Mouse (Mus musculus) liver, embryonic 11.5 days (tissue): ENCODE results near the gene Gabrr3. TPM values are rescaled to one million over a fixed set of nuclear protein-coding genes. Genes with fewer than 3 reads are reported as not detected.
"Not testable (repeated sequence)": the region's sequence is repeated elsewhere in the genome, so short reads cannot be mapped to it uniquely, and the experiment has no call there.

Experiments used
- ATAC-seq: fragments of 200-750 bp; cut with Nextera tagmentation; replicated peaks from 2 replicates; pipeline ENCODE4 v1.8.0; 2017; ENCODE audit warnings: moderate number of reproducible peaks, mild to moderate bottlenecking, moderate TSS enrichment, moderate library complexity; ENCODE audit not compliant: low FRiP score
- DNase-seq: peaks from one replicate; pipeline ENCODE4 v3.0.0-alpha.2; 2017; ENCODE audit warnings: low spot score
- H3K27ac ChIP-seq: fragments of 300-500 bp; sonication (generic); 2 replicates; pipeline ENCODE4 v1.5.1; 2014; ENCODE audit warnings: mild to moderate bottlenecking, low read depth, low read length, control low read depth
- H3K27me3 ChIP-seq: fragments of 300-500 bp; sonication (generic); replicated peaks from 2 replicates; pipeline ENCODE4 v1.6.1; 2014; ENCODE audit warnings: low read length, mixed read lengths; ENCODE audit not compliant: control insufficient read depth, insufficient read depth
- H3K36me3 ChIP-seq: fragments of 300-500 bp; sonication (generic); 2 replicates; pipeline ENCODE4 v1.6.1; 2014; ENCODE audit warnings: mild to moderate bottlenecking, low read length, moderate library complexity, mixed read lengths; ENCODE audit not compliant: control insufficient read depth, insufficient read depth
- H3K4me1 ChIP-seq: fragments of 300-500 bp; sonication (generic); replicated peaks from 2 replicates; pipeline ENCODE4 v1.6.1; 2014; ENCODE audit warnings: low read length, mixed read lengths; ENCODE audit not compliant: control insufficient read depth, insufficient read depth
- H3K4me2 ChIP-seq: fragments of 300-500 bp; sonication (generic); 2 replicates; pipeline ENCODE4 v1.6.1; 2014; ENCODE audit warnings: mild to moderate bottlenecking, control low read depth, moderate library complexity
- H3K4me3 ChIP-seq: fragments of 300-500 bp; sonication (generic); 2 replicates; pipeline ENCODE4 v1.5.1; 2014; ENCODE audit warnings: low read depth, low read length, control low read depth
- H3K9ac ChIP-seq: fragments of 300-500 bp; sonication (generic); 2 replicates; pipeline ENCODE4 v1.6.1; 2014; ENCODE audit warnings: low read depth, low read length, control low read depth
- H3K9me3 ChIP-seq: fragments of 300-500 bp; sonication (generic); 2 replicates; pipeline ENCODE4 v1.6.1; 2016; ENCODE audit warnings: low read length, inconsistent platforms, mixed read lengths; ENCODE audit not compliant: control insufficient read depth
- WGBS: fragments of 180-500 bp; shearing (Covaris S2); extraction: QIAGEN DNeasy Blood & Tissue Kit; methylation state at CpG from one replicate; pipeline ENCODE4 v1.1.7; 2014; 5-methylcytosine and 5-hydroxymethylcytosine counted together
- polyA plus RNA-seq: library from polyadenylated mRNA; unstranded; fragments of >200 nt; fragmentation: Nextera tagmentation; extraction: Ambion mirVana; gene quantifications from 2 replicates; pipeline ENCODE4 v1.2.1, GENCODE M21; 2014

Gene Gabrr3
- polyA plus RNA-seq, 1 experiment from 2014 or later, result not detected

DNA sequence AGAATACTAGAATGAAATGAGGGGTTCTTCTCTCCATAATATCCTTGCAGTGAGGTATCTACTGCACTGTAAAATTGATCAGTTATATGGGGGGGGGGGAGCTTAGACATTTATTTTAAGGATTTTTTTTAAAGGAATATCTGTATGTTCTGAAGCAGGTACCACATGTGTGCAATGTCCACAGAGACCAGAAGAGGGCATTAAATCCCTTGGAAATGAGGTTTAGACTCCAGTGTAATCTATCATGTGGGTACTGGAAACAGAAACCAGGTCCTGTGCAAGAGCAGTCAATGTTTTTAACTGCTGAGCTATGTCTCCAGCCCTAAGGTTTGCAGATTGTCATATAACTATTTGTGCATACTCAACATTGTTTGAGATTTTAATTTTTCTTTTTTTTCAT is 42.0 kb downstream of the Gabrr3 start:
- Histone ChIP-seq H3K4me1 (no peaks in the 10 kb centered on the region), H3K9me3 (no peaks in the 10 kb centered on the region), H3K4me2 (no peak overlapping the region), H3K9ac (no peak overlapping the region), H3K36me3 (no peaks in the 10 kb centered on the region), H3K27me3 (no peaks in the 10 kb centered on the region), H3K27ac (no peak overlapping the region), H3K4me3 (no peak overlapping the region)
- DNase-seq (no peak), ATAC-seq (no peak)

DNA sequence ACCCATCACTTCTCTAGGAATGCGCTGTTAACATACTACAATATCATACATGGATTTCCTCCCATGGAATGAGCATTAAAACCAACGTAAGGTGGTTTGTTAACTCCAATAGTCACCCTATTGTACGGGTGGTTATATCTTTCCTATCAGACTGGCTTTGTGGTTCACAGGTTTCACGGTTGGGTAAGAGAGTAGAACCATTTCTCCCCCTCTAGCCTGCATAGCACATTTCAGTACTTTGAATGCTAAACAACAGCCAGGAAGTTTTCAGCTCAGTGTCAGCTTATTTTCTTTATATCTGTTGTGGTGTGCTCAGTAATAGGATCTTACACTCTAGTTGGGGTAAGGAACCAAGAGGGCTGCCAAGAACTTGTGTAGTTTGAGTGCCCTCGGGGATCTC is 44.7 kb downstream of the Gabrr3 start:
- no peak overlapping the region for H3K4me2 ChIP-seq
- H3K27ac ChIP-seq, result no peak overlapping the region

DNA sequence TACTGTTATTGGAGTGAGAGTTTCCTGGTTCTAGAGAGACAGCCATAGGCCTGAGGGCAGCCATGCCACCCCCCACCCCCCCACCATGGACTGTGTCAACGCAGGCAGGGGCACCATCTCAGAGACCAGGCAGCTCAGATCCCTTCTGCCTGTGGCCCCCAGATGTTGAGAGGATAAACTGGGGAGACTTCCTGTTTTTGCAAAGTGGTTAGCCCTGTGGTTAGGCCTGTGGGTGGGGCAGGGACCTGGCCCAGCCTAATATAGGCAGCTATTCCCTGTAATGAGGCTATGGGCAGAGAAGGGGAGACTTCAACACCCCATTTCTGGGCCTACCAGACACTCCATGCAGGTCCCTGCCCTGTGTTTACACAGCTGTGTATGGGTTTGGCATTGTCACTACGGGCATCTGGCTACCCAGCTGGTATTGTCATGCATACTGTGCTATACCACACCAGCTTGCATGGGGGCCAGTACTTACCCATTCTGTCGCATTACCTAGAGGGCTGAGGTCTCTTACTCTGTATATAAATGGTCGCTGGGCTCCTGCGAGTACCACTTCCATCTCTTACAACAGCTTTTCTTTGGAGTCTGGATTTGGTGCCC is 52.2 kb downstream of the Gabrr3 start:
- not testable (repeated sequence) for H3K4me1 ChIP-seq, H3K36me3 ChIP-seq, DNase-seq, H3K9me3 ChIP-seq, H3K4me3 ChIP-seq, H3K9ac ChIP-seq, H3K27me3 ChIP-seq, H3K4me2 ChIP-seq, H3K27ac ChIP-seq
- 64% methylated on average over 4 of the region's 5 CpGs for WGBS
- ATAC-seq, result peak; percentile 79

More for the DNA sequence above, 44.7 kb downstream of the Gabrr3 start:
- no peak for DNase-seq
- Histone ChIP-seq H3K4me1 (no peaks in the 10 kb centered on the region), H3K27me3 (no peaks in the 10 kb centered on the region), H3K4me3 (no peak overlapping the region), H3K36me3 (no peaks in the 10 kb centered on the region), H3K9me3 (no peaks in the 10 kb centered on the region), H3K9ac (no peak overlapping the region)
- no peak for ATAC-seq
- WGBS, result 75% methylated on average over 5 of the region's 5 CpGs

DNA sequence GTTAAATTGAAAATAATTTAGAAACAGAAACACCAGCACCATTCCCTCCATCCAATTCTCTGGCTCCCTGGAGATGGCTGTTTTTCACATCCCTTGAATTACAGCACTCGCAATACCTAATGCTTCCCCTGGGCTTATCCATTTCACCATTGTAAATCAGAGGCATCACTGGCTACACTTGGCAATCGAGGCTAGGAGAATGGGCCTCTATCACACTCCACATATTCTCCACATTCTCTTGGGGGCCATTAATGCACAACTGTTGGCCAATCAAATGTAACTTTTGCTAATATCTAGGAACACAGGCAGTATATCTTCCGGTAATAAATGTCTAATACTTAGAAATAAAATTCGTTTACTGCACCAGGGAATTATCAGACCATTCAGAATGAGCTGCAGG is 56.4 kb downstream of the Gabrr3 start:
- no peaks in the 10 kb centered on the region for H3K4me1 ChIP-seq
- ATAC-seq (no peak), DNase-seq (no peak)
- no peak overlapping the region for H3K4me2 ChIP-seq
- no peaks in the 10 kb centered on the region for H3K27me3 ChIP-seq
- H3K9me3 ChIP-seq, result no peaks in the 10 kb centered on the region
- no peak overlapping the region for H3K27ac ChIP-seq
- no peaks in the 10 kb centered on the region for H3K36me3 ChIP-seq
- no peak overlapping the region for H3K4me3 ChIP-seq
- no peak overlapping the region for H3K9ac ChIP-seq
- 79% methylated on average over 4 of the region's 4 CpGs for WGBS

DNA sequence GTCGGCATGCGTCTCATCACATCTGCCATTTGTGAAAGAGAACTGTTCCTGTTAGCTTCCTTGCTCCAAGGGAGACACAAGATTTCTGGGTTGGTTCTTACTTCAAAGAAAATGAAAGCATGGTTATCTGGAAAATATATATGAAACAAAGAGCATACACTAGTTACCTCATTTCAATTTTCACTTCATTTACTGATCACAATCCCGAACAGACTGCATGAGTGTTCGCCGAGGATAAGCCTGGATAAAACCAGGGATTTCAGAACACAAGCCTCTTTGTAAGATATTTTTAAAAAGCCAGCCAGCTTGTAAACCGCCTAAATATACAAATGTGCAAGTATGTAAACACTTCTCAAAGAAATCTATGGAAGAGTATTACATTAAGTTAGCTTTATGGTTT is 56.8 kb downstream of the Gabrr3 start:
- WGBS, result 92% methylated on average over 6 of the region's 6 CpGs

DNA sequence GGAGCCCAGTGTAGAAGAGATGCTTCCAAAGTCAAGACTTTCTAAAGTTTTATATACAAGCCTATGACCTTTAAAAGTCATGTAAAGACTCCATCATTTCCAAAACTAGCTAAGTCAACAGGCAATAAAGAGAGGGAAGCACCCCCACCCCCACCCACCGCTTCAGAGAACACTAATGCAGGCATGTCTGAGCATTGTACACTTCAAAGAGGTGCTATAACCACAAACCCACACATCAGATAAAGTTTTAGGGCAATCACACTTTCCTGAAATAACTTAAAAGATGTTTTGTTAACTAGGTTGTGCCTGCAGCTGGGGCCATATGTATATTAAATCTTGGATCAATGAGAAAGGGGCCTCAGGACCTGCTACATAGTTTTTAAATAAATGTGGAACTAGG is 62.7 kb downstream of the Gabrr3 start:
- H3K4me1 ChIP-seq, result peaks cover 3% of the 10 kb centered on the region
- H3K9me3 ChIP-seq, result no peaks in the 10 kb centered on the region
- 66% methylated on average over 1 of the region's 1 CpGs for WGBS

More for the DNA sequence above, 56.8 kb downstream of the Gabrr3 start:
- H3K36me3 ChIP-seq, result no peaks in the 10 kb centered on the region
- H3K27me3 ChIP-seq, result no peaks in the 10 kb centered on the region
- no peak for DNase-seq
- H3K4me3 ChIP-seq, result no peak overlapping the region
- H3K27ac ChIP-seq, result no peak overlapping the region
- ATAC-seq, result no peak
- H3K4me2 ChIP-seq, result no peak overlapping the region
- H3K9me3 ChIP-seq, result no peaks in the 10 kb centered on the region
- H3K9ac ChIP-seq, result no peak overlapping the region
- H3K4me1 ChIP-seq, result no peaks in the 10 kb centered on the region

DNA sequence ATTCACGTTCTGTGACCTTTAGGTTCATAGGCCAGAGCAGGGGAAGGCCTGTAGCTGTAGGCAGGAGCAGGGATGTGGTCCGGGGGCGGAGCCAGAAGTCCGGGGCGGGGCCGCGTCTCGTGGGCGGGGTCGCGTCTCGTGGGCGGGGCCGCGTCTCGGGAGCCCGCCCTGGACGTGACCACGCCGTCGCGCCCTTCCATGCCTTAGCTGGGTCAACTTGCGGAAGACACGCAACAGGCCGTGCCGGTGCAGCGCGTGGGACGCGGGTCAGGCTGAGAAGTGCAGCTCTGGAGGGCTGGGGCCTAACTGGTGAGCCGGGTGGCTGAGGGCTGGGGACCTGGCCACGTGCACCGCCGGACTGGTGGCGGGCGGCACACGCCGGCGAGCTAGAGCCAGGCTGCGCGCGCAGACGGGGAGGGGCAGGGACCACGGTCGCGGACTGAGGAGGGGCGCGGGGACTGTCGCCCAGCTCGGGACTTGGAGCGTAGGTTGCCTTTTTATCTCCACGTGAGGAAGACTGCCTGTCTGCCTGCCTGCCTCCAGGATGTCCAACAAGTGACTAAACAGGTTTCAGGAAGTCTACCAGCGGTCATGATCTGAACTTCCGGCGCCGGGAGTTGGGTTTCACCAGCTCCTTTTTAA is 64.6 kb downstream of the Gabrr3 start, which contains the start of gene Riox2:
Riox2 (plus strand) TSS at position 139 of the 642 bp plus-strand sequence.
- Histone ChIP-seq H3K27me3 (no peaks in the 10 kb centered on the region), H3K4me3 (peak within 1 kb of the TSS; percentile 73), H3K36me3 (no peaks in the 10 kb centered on the region; the same call in 1 of the 2 replicates), H3K4me1 (peaks cover 3% of the 10 kb centered on the region), H3K27ac (peak within 1 kb of the TSS; percentile 74), H3K9ac (peak within 1 kb of the TSS; percentile 83), H3K4me2 (peak within 1 kb of the TSS; percentile 79), H3K9me3 (no peaks in the 10 kb centered on the region)
- under 1% methylated on average over 56 of the region's 56 CpGs for WGBS
- peak; percentile 95 for ATAC-seq
- peak; percentile 89 for DNase-seq

More for the DNA sequence above, 62.7 kb downstream of the Gabrr3 start:
- DNase-seq, result no peak
- no peaks in the 10 kb centered on the region for H3K27me3 ChIP-seq
- H3K4me2 ChIP-seq, result no peak overlapping the region
- no peak overlapping the region for H3K4me3 ChIP-seq
- no peak for ATAC-seq
- no peak overlapping the region for H3K9ac ChIP-seq
- H3K27ac ChIP-seq, result no peak overlapping the region
- no peaks in the 10 kb centered on the region for H3K36me3 ChIP-seq

DNA sequence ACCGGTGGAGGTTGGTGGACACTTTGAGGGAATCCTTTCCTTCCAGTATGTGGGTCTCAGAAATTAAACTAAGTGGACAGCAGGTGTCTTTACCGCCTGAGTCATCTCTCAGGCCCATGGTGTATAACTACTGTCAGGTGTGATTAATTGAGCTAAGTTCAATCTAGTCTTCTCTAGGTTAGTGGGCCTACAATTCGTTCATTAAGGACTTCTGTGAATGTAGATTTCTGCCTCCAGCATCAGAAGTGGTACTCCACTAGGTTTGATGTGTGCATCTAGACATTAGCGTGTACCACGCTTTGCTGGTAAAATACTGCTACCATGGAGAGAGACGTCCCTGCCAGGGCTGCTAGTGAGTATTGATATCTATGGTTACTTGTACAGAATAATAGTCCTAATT is 65.4 kb downstream of the Gabrr3 start:
- Histone ChIP-seq H3K4me1 (peaks cover 3% of the 10 kb centered on the region), H3K36me3 (no peaks in the 10 kb centered on the region; the same call in 1 of the 2 replicates), H3K4me3 (peak overlapping the region; percentile 73), H3K27me3 (no peaks in the 10 kb centered on the region), H3K27ac (no peak overlapping the region), H3K9me3 (no peaks in the 10 kb centered on the region), H3K9ac (peak overlapping the region; percentile 83), H3K4me2 (peak overlapping the region; percentile 79)
- 47% methylated on average over 6 of the region's 6 CpGs for WGBS
- ATAC-seq, result no peak
- no peak for DNase-seq

DNA sequence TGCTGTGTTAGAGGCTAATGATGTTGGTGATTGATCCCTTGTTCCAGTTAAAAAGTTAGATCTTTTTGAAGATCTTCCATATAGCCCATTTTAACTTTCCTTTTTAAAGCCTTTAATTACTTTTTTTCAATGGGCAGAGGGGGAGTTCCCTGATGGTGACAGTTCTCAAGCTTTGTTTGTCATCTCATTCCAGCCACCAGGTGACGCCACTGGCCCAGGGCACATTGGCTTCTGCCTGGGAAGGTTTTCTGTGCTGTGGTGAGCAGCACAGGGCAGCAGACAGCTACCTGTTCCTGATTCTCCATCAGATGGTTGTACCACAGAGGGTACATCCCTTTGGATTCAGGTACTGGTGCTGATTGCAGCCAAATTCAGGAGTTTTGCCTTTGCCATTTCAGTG is 67.7 kb downstream of the Gabrr3 start:
- ATAC-seq, result no peak
- no peak overlapping the region for H3K4me3 ChIP-seq
- H3K9ac ChIP-seq, result no peak overlapping the region
- H3K27ac ChIP-seq, result no peak overlapping the region
- DNase-seq, result peak; percentile 30
- no peaks in the 10 kb centered on the region for H3K9me3 ChIP-seq
- WGBS, result 19% methylated on average over 1 of the region's 1 CpGs
- H3K4me2 ChIP-seq, result no peak overlapping the region
- no peaks in the 10 kb centered on the region for H3K27me3 ChIP-seq
- peaks cover 3% of the 10 kb centered on the region for H3K4me1 ChIP-seq
- H3K36me3 ChIP-seq, result no peaks in the 10 kb centered on the region; the same call in 1 of the 2 replicates
